Mouse (Mus musculus): ENCODE measurements around the gene Armcx4.

DNA sequence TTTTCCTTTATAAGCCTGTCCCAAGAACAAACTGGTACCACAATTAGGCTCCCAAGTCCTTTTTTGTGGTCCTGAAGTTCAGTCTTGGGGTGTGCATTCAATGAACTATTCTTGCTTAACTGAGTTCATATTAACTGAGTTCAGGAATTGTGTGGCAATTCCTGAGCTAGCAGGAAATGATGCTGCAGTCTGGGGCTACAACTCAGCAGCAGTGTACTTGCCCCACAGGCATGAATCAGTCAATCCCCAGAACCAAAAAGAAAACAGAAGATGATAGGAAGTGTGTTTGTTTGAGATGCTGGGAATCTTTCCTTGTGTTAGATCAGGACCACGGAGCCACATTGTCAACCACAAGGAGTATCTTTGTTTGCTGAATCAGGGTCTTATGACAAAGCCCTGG is 34.3 kb upstream of the Armcx4 start:
- TF ChIP-seq CTCF (IDR thresholded peaks at IDR 0.05; ENCODE audit: borderline replicate concordance, control insufficient read depth, extremely low read depth, insufficient read depth, low read length, poor library complexity) (no peak), POLR2A (IDR thresholded peaks at IDR 0.05; ENCODE audit: control insufficient read depth, extremely low read depth, insufficient read depth, low read length, poor library complexity) (no peak)
